Mouse (Mus musculus) embryo, embryonic 10.5 days (tissue): ENCODE results near the gene Jph3.
A peak's percentile ranks its signal among the peaks of the same experiment; 100 is the strongest.

Experiments used
- DNase-seq: peaks from one replicate; pipeline ENCODE4 v3.0.0-alpha.2; 2015; ENCODE audit warnings: low spot score

Gene Jph3

GRCm38 (mm10) chr8:121729323-121729722 lies at the start of gene Jph3:
Jph3 (plus strand) TSS chr8:121729623.
- DNase-seq = no peak

- no peak for DNase-seq
Measured at GRCm38 (mm10) chr8:121680896-121681295, 48.5 kb upstream of the Jph3 start.

DNA sequence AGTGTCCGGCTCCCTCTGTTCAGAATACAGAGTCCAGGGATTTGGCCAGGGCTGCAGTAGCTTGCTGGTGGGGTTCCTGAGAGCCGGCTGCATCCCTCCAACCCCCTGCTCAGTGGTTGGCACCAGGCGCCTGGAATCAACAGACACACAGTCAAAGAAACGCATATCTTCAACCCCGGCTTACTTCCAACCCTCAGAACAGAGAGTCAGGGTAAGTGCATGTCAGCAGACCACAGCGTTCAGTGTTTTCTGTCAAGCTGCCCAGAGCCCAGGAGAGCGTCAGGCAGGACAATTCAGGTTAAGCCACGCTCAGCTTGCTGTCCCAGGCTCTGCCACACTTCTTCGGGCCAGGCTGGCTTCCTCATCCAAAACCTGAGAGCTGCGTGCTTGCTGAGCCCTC lies 48.0 kb upstream of the Jph3 start:
- DNase-seq = no peak

DNA sequence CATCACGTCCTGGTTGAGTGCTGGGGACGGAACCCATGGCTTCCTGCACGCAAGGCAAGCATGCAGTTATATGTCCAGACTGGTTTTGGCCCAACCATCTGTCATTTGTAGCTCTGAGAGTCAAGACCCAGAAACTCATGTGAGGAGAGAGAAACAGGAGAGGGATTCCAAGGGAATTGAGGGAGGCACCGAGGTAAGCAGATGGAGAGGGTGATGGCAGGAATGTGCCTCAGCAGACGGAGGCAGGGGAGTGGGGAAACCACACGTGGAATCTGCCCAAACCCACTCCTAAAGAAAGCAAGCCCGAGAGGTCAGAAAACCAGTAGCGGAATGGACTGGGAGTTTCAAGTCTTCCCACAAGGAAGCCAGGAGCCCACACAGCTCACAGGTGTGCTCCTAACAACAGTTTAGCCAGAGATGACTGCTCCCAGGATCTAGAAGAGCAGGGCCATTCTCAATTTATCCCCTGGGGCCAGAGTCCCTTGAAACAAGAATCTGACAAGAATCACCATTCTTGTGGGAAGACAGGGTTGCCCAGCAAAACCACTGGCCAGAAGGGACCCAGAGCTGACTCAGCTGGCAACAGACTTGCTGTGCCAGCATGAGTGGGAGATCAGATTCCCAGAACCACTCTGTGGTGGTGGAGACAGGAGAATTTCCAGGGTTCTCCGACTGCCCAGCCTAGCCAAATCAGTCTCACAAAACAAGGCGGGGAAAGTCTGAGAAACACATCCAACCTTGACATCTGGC lies 46.2 kb upstream of the Jph3 start:
- no peak for DNase-seq

DNA sequence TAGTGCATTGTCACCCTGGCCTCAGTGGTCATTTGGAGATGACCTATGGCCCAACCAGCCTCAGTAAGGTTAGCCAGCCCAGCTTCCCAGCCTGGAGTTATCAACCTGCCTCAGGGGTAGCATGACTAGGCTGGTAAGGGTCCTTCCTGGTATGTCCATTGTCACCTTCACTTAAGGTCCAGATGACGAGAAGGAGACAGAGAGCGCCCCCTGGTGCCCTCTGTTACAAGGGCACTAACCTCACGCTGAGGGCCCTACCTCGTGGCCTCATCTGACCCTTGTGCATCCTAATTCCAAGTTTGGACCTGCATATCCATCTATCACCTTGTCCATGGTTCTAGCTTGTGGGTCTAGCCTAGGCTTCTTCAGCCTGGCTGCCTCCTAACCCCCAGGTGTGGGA lies 44.0 kb upstream of the Jph3 start:
- peak; percentile 73 for DNase-seq

GRCm38 (mm10) chr8:121687455-121688161 lies 41.8 kb upstream of the Jph3 start:
- peak; percentile 56 for DNase-seq

DNA sequence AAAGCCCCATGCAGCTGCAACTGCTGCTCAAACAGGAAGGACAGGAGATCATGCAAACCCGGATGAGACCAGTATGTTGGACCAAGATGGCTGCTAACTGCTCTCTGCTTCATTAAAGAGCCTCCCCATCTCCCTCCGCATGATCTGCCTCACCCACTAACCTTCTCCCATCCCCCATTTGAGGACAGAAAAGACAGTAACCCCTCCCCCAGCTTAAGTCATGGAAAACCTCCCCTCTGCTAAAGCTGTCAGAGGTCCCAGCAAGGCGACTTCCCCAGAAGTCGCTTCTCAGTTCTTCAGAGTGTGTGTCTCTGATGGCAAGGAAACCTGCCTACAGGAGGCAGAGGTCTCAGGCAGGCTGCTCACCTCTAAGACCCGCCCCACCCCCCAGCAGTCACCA lies 40.9 kb upstream of the Jph3 start:
- no peak for DNase-seq

- peak; percentile 40 for DNase-seq
Measured at GRCm38 (mm10) chr8:121694453-121694852, 35.0 kb upstream of the Jph3 start.

DNA sequence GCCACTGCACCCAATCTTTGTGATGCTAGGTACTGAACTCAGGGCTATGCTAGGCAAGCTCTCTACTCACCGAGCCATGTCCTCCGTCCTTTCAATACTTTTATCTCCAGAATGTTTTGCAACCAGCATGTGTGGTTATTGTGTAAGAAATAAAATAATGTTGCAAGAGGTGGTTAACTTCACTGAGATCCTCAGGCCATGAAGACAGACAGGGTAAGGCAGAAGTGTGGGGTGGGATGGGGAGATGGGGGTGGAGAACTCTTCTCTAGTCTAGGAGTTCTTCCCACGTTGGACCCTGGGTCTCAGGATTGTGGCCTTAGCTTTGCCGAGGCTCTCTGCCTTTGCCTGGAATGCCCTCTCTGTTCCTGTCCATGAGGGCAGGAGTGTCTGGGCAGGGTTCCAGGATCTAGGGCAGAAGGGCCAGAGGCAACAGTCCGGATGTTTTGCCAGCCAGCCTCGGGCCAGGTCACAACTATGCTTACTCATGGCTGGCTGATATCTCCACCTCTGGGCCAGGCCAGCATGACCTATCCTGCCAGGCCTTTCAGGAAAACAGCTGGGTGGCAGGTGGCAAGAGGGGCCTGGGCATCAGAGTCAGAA lies 33.7 kb upstream of the Jph3 start:
- DNase-seq = no peak

- DNase-seq = peak; percentile 52
Measured at GRCm38 (mm10) chr8:121697735-121698614, 31.4 kb upstream of the Jph3 start.

DNA sequence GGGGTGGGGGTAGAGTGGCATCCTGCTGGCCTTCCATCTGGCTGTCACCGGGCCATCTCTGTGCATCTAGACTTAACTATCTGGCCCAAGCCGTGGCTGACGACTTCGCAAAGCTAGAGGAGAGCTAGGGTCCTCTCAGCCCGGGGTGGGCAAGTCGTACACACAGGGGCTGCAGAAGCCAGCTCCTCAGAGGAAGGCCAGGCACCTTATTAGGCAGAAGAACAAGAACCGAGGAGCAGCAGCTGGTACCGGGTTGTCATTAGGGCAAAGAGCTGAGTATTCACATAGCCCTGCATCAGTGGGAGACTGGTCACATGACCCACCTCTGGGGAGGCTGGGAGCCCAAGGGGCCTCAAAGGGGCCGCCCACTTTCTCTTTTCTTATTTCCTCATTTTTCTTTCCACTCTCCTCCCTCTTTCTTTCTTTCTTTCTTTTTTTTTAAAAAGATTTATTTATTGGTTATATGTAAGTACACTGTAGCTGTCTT lies 30.8 kb upstream of the Jph3 start:
- DNase-seq = peak; percentile 22

DNA sequence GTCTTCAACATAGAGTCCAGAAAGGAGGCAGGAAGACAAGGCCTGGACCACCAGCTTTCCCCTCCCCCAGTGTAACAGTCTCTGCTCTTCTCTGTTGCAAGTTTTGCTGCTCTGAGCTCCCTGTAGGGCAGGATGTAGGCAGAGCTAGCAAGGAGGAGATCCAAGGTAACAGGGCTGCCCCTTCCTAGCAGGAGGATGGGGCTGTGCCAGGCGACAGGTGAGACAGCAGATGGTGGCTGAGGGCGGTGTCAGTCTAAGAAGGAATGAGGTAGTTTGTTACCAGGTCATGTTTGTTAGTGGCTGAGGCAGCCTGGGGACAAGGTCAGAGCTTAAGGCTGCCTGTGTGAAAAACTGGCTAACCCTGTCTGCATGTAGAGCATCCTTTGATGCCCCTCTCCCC lies 29.5 kb upstream of the Jph3 start:
- no peak for DNase-seq

GRCm38 (mm10) chr8:121705174-121705573 lies 24.2 kb upstream of the Jph3 start:
- no peak for DNase-seq

- DNase-seq = no peak
Measured at GRCm38 (mm10) chr8:121706956-121707355, 22.5 kb upstream of the Jph3 start.

- DNase-seq = no peak
Measured at GRCm38 (mm10) chr8:121708406-121708805, 21.0 kb upstream of the Jph3 start.

DNA sequence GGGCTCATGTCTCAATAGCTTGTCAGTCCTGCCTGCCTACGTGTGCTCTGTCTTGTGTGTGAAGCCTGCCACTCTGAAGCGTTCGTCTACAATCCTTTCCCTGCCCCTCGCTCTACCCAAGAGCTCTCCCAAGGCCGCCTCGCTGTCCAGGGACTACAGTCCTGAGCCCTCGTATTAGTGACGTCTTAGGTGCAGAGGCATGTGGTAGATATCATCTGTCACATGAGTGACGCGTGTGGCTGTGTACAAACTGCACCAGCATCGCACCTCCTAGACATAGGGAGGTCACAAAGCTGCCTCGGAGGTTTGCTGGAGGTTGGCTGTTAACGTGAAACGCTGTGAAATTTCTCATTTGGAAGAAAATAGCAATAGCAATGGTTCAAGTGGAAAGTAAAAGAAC lies 11.9 kb upstream of the Jph3 start:
- DNase-seq = peak; percentile 10

- peak; percentile 97 for DNase-seq
Measured at GRCm38 (mm10) chr8:121717982-121718425, 11.4 kb upstream of the Jph3 start.

DNA sequence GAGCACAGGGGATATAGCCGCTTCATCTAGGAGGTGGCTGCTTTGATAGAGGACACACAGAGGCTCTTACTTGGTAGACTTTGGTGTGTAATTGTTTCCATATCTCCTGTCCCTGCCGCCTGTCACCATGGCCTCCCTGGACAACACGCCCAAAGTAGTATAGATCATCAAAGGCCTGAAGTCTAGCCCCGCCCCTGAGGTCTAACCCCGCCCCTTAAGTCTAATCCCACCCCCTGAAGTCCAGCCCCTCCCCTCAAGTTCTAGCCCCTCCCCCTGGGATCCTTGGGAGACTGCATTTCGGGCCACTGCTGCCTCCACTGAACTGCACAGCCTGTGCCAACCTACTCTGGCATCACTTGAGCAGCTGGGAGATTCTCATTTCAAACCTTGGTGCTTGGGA lies 10.5 kb upstream of the Jph3 start:
- no peak for DNase-seq

GRCm38 (mm10) chr8:121721072-121721471 lies 8.4 kb upstream of the Jph3 start:
- no peak for DNase-seq

DNA sequence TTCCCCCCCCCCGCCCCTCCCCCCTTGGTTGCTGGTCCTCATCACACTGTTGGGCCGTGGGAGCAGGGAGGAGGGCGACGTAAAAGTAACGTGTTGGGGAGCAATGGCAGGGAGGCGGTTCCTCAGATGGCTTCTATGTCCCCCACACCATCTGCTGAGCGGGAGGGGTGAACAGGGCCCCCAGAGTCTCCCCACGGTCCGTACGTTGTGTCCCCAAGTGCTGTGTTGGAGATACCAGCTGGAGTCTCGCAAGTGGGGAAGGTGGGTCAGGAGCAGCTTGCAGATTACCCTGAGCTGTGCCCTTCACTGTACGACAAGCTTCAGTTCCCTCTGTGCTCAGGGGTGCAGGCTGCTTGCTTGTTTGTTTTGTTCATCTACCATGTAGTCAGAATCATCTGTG lies 5.6 kb upstream of the Jph3 start:
- DNase-seq = no peak

- DNase-seq = no peak
Measured at GRCm38 (mm10) chr8:121727164-121727563, 2.3 kb upstream of the Jph3 start.

- peak; percentile 23 for DNase-seq
Measured at GRCm38 (mm10) chr8:121729754-121730153, 331 bp downstream of the Jph3 start.
